11 mouse cellular contexts compared by ENCODE assay signal in genomic region chr8:117526185-117526584, GRCm38 (mm10). TPM values are rescaled to one million over a fixed set of nuclear protein-coding genes. Genes with fewer than 3 reads are reported as not detected.
A peak's percentile ranks its signal among the peaks of the same experiment; 100 is the strongest.
DNase-seq lines count a peak whose midpoint lies in the region; ATAC-seq and TF ChIP-seq lines count a peak whose summit lies in the region.
"Had no signal": no experiment of that assay in that cellular context is flagged by ENCODE, and none has a peak within 500 bp of the region (broad histone marks: within the 10 kb centered on the region; RNA-seq: fewer than 3 reads in every experiment).

No protein-coding gene starts in this region.

- no peak overlapping the region for H3K9ac ChIP-seq in lung, postnatal 0 days (replicated peaks; ENCODE audit: low read depth)
- H3K9ac ChIP-seq: embryonic facial prominence, embryonic 13.5 days; heart, embryonic 13.5 days had no signal

- no peak overlapping the region for H3K4me3 ChIP-seq in lung, postnatal 0 days (ENCODE audit: low read depth, low read length)
- no peak overlapping the region for H3K4me3 ChIP-seq in thymus, adult 2 months (ENCODE audit: control insufficient read depth, insufficient read depth, low read length)
- H3K4me3 ChIP-seq: embryonic facial prominence, embryonic 13.5 days; heart, embryonic 13.5 days had no signal

- peak; percentile 3 to 14 for DNase-seq in adrenal gland, postnatal 36 days
- DNase-seq in adrenal gland, postnatal 4 days (ENCODE audit: low spot score in 2 of 2) = no peak
- DNase-seq in right cerebral cortex, postnatal 25 days = peak; percentile 8
- no peak for DNase-seq in right cerebral cortex, postnatal 14 days
- peak; percentile 49 for DNase-seq in lung, postnatal 0 days (ENCODE audit: low spot score)
- no peak for DNase-seq in thymus, adult 2 months
- DNase-seq in frontal cortex, postnatal 10 days (ENCODE audit: low spot score in 2 of 2) = no peak
- no peak for DNase-seq in retina, postnatal 1 day
- DNase-seq: kidney, postnatal 36 days had no signal

- TF ChIP-seq CTCF in lung, postnatal 0 days (IDR thresholded peaks at IDR 0.05) = no peak
- TF ChIP-seq CTCF in thymus, adult 2 months (IDR thresholded peaks at IDR 0.05; ENCODE audit: borderline replicate concordance, control insufficient read depth, extremely low read depth, insufficient read depth, low read length, poor library complexity) = no peak

- ATAC-seq in lung, postnatal 0 days = 0 out of 2 replicates have a peak, but pooled peaks have one; percentile 38

- no peak overlapping the region for H3K4me2 ChIP-seq in lung, postnatal 0 days (replicated peaks; ENCODE audit: low read depth, low read length)
- H3K4me2 ChIP-seq: embryonic facial prominence, embryonic 13.5 days; heart, embryonic 13.5 days had no signal

- H3K36me3 ChIP-seq in lung, postnatal 0 days (ENCODE audit: insufficient read depth, low read length) = no peaks in the 10 kb centered on the region
- H3K36me3 ChIP-seq in thymus, adult 2 months (ENCODE audit: control insufficient read depth, insufficient read depth, low read length) = no peaks in the 10 kb centered on the region
- H3K36me3 ChIP-seq: embryonic facial prominence, embryonic 13.5 days; heart, embryonic 13.5 days had no signal

- TF ChIP-seq EP300 in lung, postnatal 0 days (IDR thresholded peaks at IDR 0.05) = no peak

- H3K27ac ChIP-seq in lung, postnatal 0 days (ENCODE audit: low read length) = no peak overlapping the region
- H3K27ac ChIP-seq in thymus, adult 2 months (ENCODE audit: control insufficient read depth, insufficient read depth, low read length) = no peak overlapping the region
- H3K27ac ChIP-seq: embryonic facial prominence, embryonic 13.5 days; heart, embryonic 13.5 days had no signal

- TF ChIP-seq POLR2A in thymus, adult 2 months (IDR thresholded peaks at IDR 0.05; ENCODE audit: control insufficient read depth, extremely low read depth, insufficient read depth, low read length, poor library complexity) = no peak

- H3K27me3 ChIP-seq in lung, postnatal 0 days (replicated peaks; ENCODE audit: insufficient read depth, low read length) = no peaks in the 10 kb centered on the region
- H3K27me3 ChIP-seq in thymus, adult 2 months (ENCODE audit: control insufficient read depth, insufficient read depth, low read length) = no peaks in the 10 kb centered on the region
- H3K27me3 ChIP-seq: embryonic facial prominence, embryonic 13.5 days; heart, embryonic 13.5 days had no signal

- H3K4me1 ChIP-seq in lung, postnatal 0 days (ENCODE audit: insufficient read depth, low read depth, low read length) = no peaks in the 10 kb centered on the region
- peaks cover 38% of the 10 kb centered on the region for H3K4me1 ChIP-seq in thymus, adult 2 months (replicated peaks; ENCODE audit: control insufficient read depth, insufficient read depth, low read length)

- H3K9me3 ChIP-seq in lung, postnatal 0 days (ENCODE audit: low read length) = no peaks in the 10 kb centered on the region
- H3K9me3 ChIP-seq: embryonic facial prominence, embryonic 13.5 days; heart, embryonic 13.5 days had no signal

- 45% methylated on average over 2 of the region's 2 CpGs for WGBS in lung, postnatal 0 days
- 5% methylated on average over 2 of the region's 2 CpGs for WGBS in thymus, adult 2 months

RNA-seq across cellular contexts. Expression of gene Plcg2, which starts 28.1 kb away (rescaled TPM):
- 1 to 10 TPM; 4.1 to 6.7 TPM for total RNA-seq in adrenal gland, postnatal 36 days (2021)
- 1 to 10 TPM; 5.5 to 6.2 TPM for total RNA-seq in adrenal gland, postnatal 4 days (2021)
- 3.5 and 3.7 TPM in 2 replicates for polyA plus RNA-seq in lung, postnatal 0 days (2015; fragmentation: Nextera tagmentation; extraction: Ambion mirVana)
- 9.0 and 10.7 TPM in 2 replicates for polyA plus RNA-seq in thymus, adult 2 months (2012; rRNA removed)

Comparison
In these comparisons a context has a peak if more than half of its experiments do, and no peak if none do; other contexts are left out.
1. DNase-seq: peak in adrenal gland, postnatal 36 days (2 of 2), right cerebral cortex, postnatal 25 days (single experiment) and lung, postnatal 0 days (single experiment); none in adrenal gland, postnatal 4 days (0 of 2), right cerebral cortex, postnatal 14 days (single experiment), thymus, adult 2 months (single experiment), frontal cortex, postnatal 10 days (0 of 2) and retina, postnatal 1 day (single experiment).